Mouse (Mus musculus): Measurements from ENCODE around the gene 2410002F23Rik. TPM values are rescaled to one million over a fixed set of nuclear protein-coding genes. Genes with fewer than 3 reads are reported as not detected.
A peak's percentile ranks its signal among the peaks of the same experiment; 100 is the strongest.

2410002F23Rik gene
- total and polyA plus RNA-seq, 3 experiments, result 44.4 to 96.1 (median 67.0) TPM

GRCm38 (mm10) chr7:44274096-44274495 lies 27.6 kb downstream of the 2410002F23Rik start:
- no peak for DNase-seq (ENCODE audit: extremely low read depth)
- Histone ChIP-seq H3K4me2 (ENCODE audit: insufficient read depth, low read depth, poor library complexity, severe bottlenecking) (no peak overlapping the region), H3K4me1 (ENCODE audit: control insufficient read depth in 1 of 2, insufficient read depth in 2 of 2) (no peaks in the 10 kb centered on the region; a peak in 1 of 4 replicates), H3K27me3 (replicated peaks) (peaks cover 10% of the 10 kb centered on the region), H3K36me3 (replicated peaks in 1 of 2; ENCODE audit: control insufficient read depth in 1 of 2, insufficient read depth in 1 of 2, low read length in 1 of 2) (no peaks in the 10 kb centered on the region), H3K4me3 (replicated peaks in 1 of 3; ENCODE audit: low read depth in 2 of 3, low read length in 2 of 3, poor library complexity in 1 of 3) (no peak overlapping the region), H3K9me3 (replicated peaks; ENCODE audit: low read length) (peaks cover 6% of the 10 kb centered on the region), H3K27ac (ENCODE audit: insufficient read depth, low read depth) (no peak overlapping the region), H3K9ac (ENCODE audit: insufficient read depth, low read depth) (no peak overlapping the region), H3K79me2 (replicated peaks; ENCODE audit: control insufficient read depth, extremely low read depth, insufficient read depth, poor library complexity, severe bottlenecking) (no peaks in the 10 kb centered on the region)
- TF ChIP-seq CHD2 (IDR thresholded peaks at IDR 0.05; ENCODE audit: low read length), result no peak
- TF ChIP-seq CTCF (conservative IDR thresholded peaks at IDR 0.05 in 1 of 2, IDR thresholded peaks at IDR 0.05 in 1 of 2; ENCODE audit: low read depth in 2 of 2, low read length in 2 of 2), result no peak
- TF ChIP-seq RCOR1 (conservative IDR thresholded peaks at IDR 0.05; ENCODE audit: low read depth, low read length), result no peak
- no peak for TF ChIP-seq NRF1 (IDR thresholded peaks at IDR 0.05; ENCODE audit: low read depth, low read length)
- TF ChIP-seq ELF1 (IDR thresholded peaks at IDR 0.05; ENCODE audit: low read depth, low read length), result no peak
- TF ChIP-seq MEF2A (IDR thresholded peaks at IDR 0.05; ENCODE audit: borderline replicate concordance, low read depth, low read length), result no peak
- TF ChIP-seq ZC3H11A (IDR thresholded peaks at IDR 0.05; ENCODE audit: low read depth, low read length), result no peak
- no peak for TF ChIP-seq E2F4 (IDR thresholded peaks at IDR 0.05; ENCODE audit: insufficient replicate concordance, low read depth, low read length)
- no peak for TF ChIP-seq MXI1 (IDR thresholded peaks at IDR 0.05; ENCODE audit: low read depth, low read length)
- no peak for TF ChIP-seq TCF12 (IDR thresholded peaks at IDR 0.05; ENCODE audit: low read depth, low read length)
- TF ChIP-seq CHD1 (IDR thresholded peaks at IDR 0.05; ENCODE audit: low read depth, low read length), result no peak
- no peak for TF ChIP-seq ZNF384 (IDR thresholded peaks at IDR 0.05; ENCODE audit: low read depth, low read length)
- no peak for TF ChIP-seq ETS1 (conservative IDR thresholded peaks at IDR 0.05; ENCODE audit: low read depth, low read length)
- no peak for TF ChIP-seq RAD21 (IDR thresholded peaks at IDR 0.05; ENCODE audit: low read depth, low read length)
- no peak for TF ChIP-seq MAZ (IDR thresholded peaks at IDR 0.05; ENCODE audit: low read depth, low read length)
- TF ChIP-seq USF2 (conservative IDR thresholded peaks at IDR 0.05; ENCODE audit: low read depth, low read length), result no peak
- no peak for TF ChIP-seq SMC3 (IDR thresholded peaks at IDR 0.05; ENCODE audit: low read depth, low read length)
- TF ChIP-seq SIN3A (IDR thresholded peaks at IDR 0.05; ENCODE audit: low read length), result no peak
- dilution Hi-C loops (cut with MboI; ENCODE audit: extremely low pct_ligation_motif_present, extremely low pct_unique_long_range_greater_than_20kb, low sequenced_read_pairs) (no loop called here), in situ Hi-C loops (cut with MboI; ENCODE audit: low pct_ligation_motif_present, low pct_unique_long_range_greater_than_20kb, low sequenced_read_pairs) (no loop called here)

GRCm38 (mm10) chr7:44275546-44275945 lies 29.0 kb downstream of the 2410002F23Rik start:
- H3K27me3 ChIP-seq (replicated peaks), result peaks cover 14% of the 10 kb centered on the region
- dilution Hi-C loops (cut with MboI; ENCODE audit: extremely low pct_ligation_motif_present, extremely low pct_unique_long_range_greater_than_20kb, low sequenced_read_pairs), result no loop called here
- TF ChIP-seq CTCF (conservative IDR thresholded peaks at IDR 0.05 in 1 of 2, IDR thresholded peaks at IDR 0.05 in 1 of 2; ENCODE audit: low read depth in 2 of 2, low read length in 2 of 2), result peak in 1 of 2 experiments; percentile 34; a peak in 1 of 4 replicates
- TF ChIP-seq MAFK (IDR thresholded peaks at IDR 0.05; ENCODE audit: insufficient replicate concordance, low read length), result no peak
- no peak overlapping the region for H3K9ac ChIP-seq (ENCODE audit: insufficient read depth, low read depth)
- DNase-seq (ENCODE audit: extremely low read depth), result peak; percentile 23
- H3K4me2 ChIP-seq (ENCODE audit: insufficient read depth, low read depth, poor library complexity, severe bottlenecking), result no peak overlapping the region
- H3K79me2 ChIP-seq (replicated peaks; ENCODE audit: control insufficient read depth, extremely low read depth, insufficient read depth, poor library complexity, severe bottlenecking), result no peaks in the 10 kb centered on the region
- no peaks in the 10 kb centered on the region for H3K36me3 ChIP-seq (replicated peaks in 1 of 2; ENCODE audit: control insufficient read depth in 1 of 2, insufficient read depth in 1 of 2, low read length in 1 of 2)
- H3K4me1 ChIP-seq (ENCODE audit: control insufficient read depth in 1 of 2, insufficient read depth in 2 of 2), result no peaks in the 10 kb centered on the region; a peak in 1 of 4 replicates
- in situ Hi-C loops (cut with MboI; ENCODE audit: low pct_ligation_motif_present, low pct_unique_long_range_greater_than_20kb, low sequenced_read_pairs), result no loop called here
- H3K27ac ChIP-seq (ENCODE audit: insufficient read depth, low read depth), result no peak overlapping the region
- peaks cover 6% of the 10 kb centered on the region for H3K9me3 ChIP-seq (replicated peaks; ENCODE audit: low read length)
- H3K4me3 ChIP-seq (replicated peaks in 1 of 3; ENCODE audit: low read depth in 2 of 3, low read length in 2 of 3, poor library complexity in 1 of 3), result no peak overlapping the region

Measured in CH12.LX (cell line).